Mouse (Mus musculus): ENCODE measurements at regions not wholly inside any gene's neighbourhood (a gene's known extent, or its start where the extent isn't known, plus 50 kb on each side); places are given as distances from the start of the nearest gene placed in this dataset.
"Not testable (repeated sequence)": the region's sequence is repeated elsewhere in the genome, so short reads cannot be mapped to it uniquely, and the experiment has no call there.

DNA sequence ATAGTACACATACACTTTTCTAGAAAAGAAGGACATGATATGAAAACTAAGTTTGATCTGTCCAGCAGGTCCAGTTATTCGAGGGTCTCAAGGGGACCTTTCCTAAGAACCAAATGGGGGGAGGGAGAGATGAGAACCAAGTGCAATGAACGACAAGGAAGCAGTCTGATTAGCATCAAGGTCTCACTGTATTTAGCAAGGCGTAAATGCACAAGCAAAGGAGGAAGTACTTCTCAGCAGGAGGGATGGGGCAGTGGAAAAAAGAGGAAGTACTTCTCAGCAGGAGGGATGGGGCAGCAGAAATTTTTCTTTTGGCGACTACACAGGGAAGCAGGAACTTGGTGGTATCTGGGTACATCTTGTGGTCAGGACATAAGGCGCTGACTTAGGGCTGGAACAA is 545.5 kb downstream of the Serpinb8 start:
- not testable (repeated sequence) for DNase-seq

DNA sequence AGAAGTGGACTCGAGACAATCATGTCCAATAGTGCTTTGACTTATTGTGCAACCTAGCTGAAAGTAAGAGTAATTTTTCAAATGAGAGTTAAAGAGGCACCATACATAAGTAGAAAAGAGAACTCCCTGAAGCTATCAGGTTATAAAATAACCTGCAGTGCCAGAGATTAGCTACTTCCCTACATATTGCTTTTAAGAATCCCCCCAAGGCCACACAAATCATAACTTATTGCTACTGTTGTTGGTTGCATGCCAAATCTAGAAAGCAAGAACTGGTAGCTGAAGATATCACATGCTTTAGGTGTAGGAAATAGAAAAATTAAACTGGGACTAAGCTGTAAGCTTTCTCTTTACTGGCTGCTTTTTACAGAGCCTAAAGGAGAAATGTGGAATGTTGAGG is 554.3 kb downstream of the Serpinb8 start:
- no peak for DNase-seq

DNA sequence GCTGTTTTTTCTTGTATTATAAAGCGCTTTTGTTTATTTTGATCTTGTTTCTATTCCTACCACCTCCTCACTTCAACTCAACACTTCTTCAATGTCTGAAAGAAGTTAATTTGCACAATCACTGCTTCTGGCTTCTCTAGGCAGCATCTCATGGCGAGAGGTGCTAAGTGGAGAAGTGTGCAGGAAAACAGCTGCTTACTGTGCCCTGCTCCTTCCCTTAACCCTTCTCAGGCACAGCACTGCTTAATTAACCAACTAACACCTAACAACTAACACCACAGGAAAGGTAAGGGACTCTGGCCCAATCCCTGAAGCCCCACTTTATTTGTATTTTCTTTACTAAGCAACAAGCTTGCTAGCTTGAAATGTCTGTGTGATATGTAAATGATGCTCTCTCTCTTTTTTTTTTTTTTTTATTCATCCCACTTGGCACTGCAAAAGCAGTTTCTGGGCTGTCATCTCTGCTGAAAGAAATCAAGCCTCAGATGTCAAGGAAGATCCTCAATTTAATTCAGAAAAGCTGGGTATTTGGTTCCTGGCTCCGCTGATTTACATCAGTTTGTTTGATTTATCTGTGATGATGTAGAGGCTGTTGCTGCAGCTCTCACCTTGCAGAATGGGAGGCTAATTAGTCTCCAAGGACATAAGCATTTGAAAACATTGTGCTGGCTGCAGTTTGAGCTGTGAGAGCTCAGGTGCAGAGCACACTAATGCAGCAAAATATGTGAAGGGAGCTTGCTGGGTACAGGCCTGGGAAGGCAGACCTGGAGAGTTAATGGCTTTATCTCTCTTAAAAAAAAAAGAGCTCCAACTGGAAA is 591.8 kb downstream of the Serpinb8 start:
- no peak for DNase-seq

DNA sequence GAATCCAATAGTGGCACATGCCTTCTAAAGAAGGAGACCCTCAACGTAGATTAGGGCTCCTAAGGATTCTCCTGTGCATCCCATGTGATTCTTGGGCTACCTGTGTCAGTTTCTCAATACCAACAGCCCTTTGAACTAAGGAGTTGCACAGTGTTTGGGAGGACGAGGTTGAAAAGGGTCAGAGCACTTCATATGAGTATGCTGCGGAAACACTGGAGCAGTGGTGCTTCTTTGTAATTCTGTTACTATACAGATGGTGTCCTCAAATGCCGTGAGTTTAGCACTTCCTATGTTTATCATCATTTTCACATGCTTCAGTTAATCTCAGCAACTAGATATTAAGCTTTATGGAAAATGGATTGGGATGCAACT is 592.3 kb downstream of the Serpinb8 start:
- no peak for DNase-seq

DNA sequence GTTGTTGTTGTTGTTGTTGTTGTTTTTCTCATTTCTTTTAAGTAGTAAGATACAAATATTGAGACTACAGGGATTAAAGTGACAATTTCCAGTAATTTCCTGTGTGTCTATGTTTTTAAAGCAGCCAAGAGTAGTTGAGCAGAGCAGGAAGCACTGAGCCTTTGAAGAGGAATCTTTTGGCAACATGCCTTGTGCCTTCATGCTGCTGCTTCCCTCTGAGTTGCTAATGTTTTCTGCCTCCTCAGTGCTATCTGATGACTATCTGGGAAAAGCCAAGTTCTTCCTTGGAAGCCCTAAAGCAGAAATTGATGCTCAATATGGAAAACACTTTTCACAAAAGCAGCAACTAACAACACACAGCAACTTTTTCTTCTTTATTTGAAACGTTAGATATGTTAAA is 634.2 kb downstream of the Serpinb8 start:
- DNase-seq = no peak

DNA sequence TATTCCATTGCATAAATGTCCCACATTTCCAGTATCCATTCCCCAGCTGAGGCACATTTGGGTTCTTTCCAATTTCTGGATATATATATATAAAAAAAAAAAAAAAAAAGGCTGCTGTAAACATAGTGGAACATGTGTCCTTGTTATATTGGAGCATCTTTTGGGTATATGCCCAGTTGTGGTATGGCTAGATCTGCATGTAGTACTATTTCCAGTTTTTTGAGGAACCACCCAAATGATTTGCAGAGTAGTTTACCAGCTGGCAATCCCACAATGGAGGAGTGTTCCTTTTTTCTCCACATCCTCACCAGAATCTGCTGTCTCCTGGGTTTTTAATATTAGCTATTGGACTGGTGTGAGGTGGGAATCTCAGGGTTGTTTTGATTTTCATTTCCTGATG is 650.3 kb downstream of the Serpinb8 start:
- no peak for DNase-seq

DNA sequence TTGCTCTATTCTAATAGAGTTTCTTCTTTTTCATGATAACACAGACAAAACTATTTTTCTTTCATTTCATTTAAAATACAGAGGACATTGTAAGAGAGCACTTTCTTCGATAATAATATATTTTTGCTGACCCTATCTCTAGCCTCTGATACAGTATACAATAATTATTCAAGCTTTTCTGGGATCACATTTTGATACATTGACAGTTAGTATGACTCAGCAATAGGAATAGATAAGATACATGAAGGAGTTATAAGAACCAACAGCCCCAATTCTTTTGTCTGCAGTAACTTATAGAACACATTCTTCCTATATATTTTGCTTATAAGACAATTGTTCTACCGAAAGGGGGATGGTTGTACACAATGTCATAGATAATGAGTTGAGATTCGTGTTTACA is 665.3 kb downstream of the Serpinb8 start:
- DNase-seq = no peak

DNA sequence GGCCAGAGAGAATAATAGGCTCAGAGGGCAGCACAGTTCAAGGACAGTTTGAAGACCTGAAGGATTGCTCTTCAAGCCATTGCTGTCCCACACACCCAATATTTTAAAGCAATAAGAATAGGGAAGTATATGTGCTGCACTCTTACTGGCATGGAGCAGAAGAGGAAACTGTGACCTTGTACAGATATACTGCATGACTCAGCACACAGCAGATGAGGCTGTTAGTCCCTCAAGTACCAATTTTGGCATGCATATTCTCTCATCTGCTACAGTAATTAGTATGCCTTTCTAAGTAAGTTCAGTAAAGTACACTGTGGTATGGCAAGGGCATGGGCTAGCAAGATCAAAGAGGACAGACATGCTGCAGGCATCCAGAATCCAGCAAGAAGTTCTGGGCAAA is 669.5 kb downstream of the Serpinb8 start:
- DNase-seq = no peak

DNA sequence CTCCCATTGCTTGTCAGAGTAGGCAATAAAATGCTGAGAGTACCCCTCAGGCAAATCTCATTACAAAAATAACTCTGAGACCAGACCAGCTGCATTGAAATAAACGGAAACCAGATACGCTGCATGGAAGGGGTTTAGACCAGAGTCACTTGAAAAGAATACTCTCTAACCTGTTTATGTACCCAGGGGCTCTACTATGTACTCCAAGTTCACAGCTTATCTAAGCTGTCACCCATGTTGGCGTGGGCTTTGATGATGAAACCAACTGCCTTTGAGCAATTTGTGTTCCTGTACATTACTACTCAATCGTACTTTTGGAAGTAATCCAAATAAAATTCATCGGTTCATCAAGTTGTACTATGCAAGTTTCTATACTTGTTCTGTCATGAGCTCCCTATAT is 692.3 kb downstream of the Serpinb8 start:
- no peak for DNase-seq

DNA sequence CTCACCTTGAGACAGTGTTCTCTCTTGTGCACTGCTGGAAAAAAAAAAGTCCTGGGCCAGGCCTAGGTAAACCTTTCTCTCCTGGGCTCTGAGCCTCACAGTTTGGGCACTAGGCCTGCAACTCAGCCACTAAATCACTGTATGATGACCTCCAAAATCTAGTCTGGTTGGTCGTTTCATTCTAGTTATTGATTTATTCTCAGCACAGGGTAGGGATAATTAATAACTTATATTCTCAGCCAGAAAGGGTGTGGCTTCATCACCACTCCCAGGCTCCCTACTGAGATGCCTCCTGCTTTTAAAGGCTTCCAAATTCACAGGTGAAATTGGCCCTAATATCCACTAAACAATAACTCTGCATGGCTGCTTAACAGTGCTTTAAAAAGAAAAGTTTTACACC is 696.8 kb downstream of the Serpinb8 start:
- no peak for DNase-seq
